Mouse (Mus musculus) hindbrain, embryonic 16.5 days (tissue): ENCODE results near the gene Tnfrsf18. TPM values are rescaled to one million over a fixed set of nuclear protein-coding genes. Genes with fewer than 3 reads are reported as not detected.

Experiments used
- ATAC-seq: fragments of 200-750 bp; cut with Nextera tagmentation; 2 replicates; pipeline ENCODE4 v1.8.0; 2017; ENCODE audit warnings: moderate TSS enrichment, moderate library complexity
- H3K27ac ChIP-seq: fragments of 300-500 bp; sonication (generic); 2 replicates; pipeline ENCODE4 v1.5.1; 2014; ENCODE audit warnings: low read depth, mild to moderate bottlenecking, control low read depth, low read length, moderate library complexity
- H3K27me3 ChIP-seq: fragments of 300-500 bp; sonication (generic); replicated peaks from 2 replicates; pipeline ENCODE4 v1.6.1; 2014; ENCODE audit warnings: low read length; ENCODE audit not compliant: control insufficient read depth, insufficient read depth
- H3K36me3 ChIP-seq: fragments of 300-500 bp; sonication (generic); 2 replicates; pipeline ENCODE4 v1.6.1; 2014; ENCODE audit warnings: mild to moderate bottlenecking, low read length, moderate library complexity, mixed read lengths; ENCODE audit not compliant: control insufficient read depth, insufficient read depth
- H3K4me1 ChIP-seq: fragments of 300-500 bp; sonication (generic); 2 replicates; pipeline ENCODE4 v1.6.1; 2014; ENCODE audit warnings: low read depth, low read length; ENCODE audit not compliant: control insufficient read depth, insufficient read depth
- H3K4me2 ChIP-seq: fragments of 300-500 bp; sonication (generic); 2 replicates; pipeline ENCODE4 v1.6.1; 2014; ENCODE audit warnings: mild to moderate bottlenecking, low read length, control low read depth, moderate library complexity
- H3K4me3 ChIP-seq: fragments of 300-500 bp; sonication (generic); 2 replicates; pipeline ENCODE4 v1.5.1; 2014; ENCODE audit warnings: mild to moderate bottlenecking, low read length, control low read depth, moderate library complexity
- H3K9ac ChIP-seq: fragments of 300-500 bp; sonication (generic); 2 replicates; pipeline ENCODE4 v1.6.1; 2014; ENCODE audit warnings: low read depth, mild to moderate bottlenecking, control low read depth, low read length, moderate library complexity
- H3K9me3 ChIP-seq: fragments of 300-500 bp; sonication (generic); 2 replicates; pipeline ENCODE4 v1.6.1; 2014; ENCODE audit warnings: mild to moderate bottlenecking, low read length, moderate library complexity; ENCODE audit not compliant: control insufficient read depth
- WGBS: fragments of 180-500 bp; shearing (Covaris S2); extraction: QIAGEN DNeasy Blood & Tissue Kit; methylation state at CpG from one replicate; pipeline ENCODE4 v1.1.7; 2014; 5-methylcytosine and 5-hydroxymethylcytosine counted together
- polyA plus RNA-seq: library from polyadenylated mRNA; unstranded; fragments of >200 nt; fragmentation: Nextera tagmentation; extraction: Ambion mirVana; gene quantifications from 2 replicates; pipeline ENCODE4 v1.2.1, GENCODE M21; 2015

Tnfrsf18 gene
- polyA plus RNA-seq, 1 experiment from 2014 or later, result 1.7 TPM

- H3K9me3 ChIP-seq, result no peaks in the 10 kb centered on the region
- WGBS, result 49% methylated on average over 9 of the region's 9 CpGs
- peaks cover 28% of the 10 kb centered on the region for H3K4me1 ChIP-seq
- H3K9ac ChIP-seq, result peak overlapping the region; percentile 75
- peak overlapping the region; percentile 60 for H3K4me3 ChIP-seq
- peak overlapping the region; percentile 83 for H3K4me2 ChIP-seq
- H3K36me3 ChIP-seq, result peaks cover 5% of the 10 kb centered on the region; the same call in 1 of the 2 replicates
- H3K27me3 ChIP-seq, result peaks cover 7% of the 10 kb centered on the region
- H3K27ac ChIP-seq, result peak overlapping the region; percentile 90; the same call in 1 of the 2 replicates
- ATAC-seq, result peak; percentile 2; the same call in 1 of the 2 replicates
Observed at GRCm38 (mm10) chr4:156030651-156031118, 4.7 kb downstream of the Tnfrsf18 start.

GRCm38 (mm10) chr4:156031255-156031592 is 5.3 kb downstream of the Tnfrsf18 start:
- Histone ChIP-seq H3K27ac (peak overlapping the region; percentile 90), H3K9ac (peak overlapping the region; percentile 75), H3K27me3 (peaks cover 12% of the 10 kb centered on the region), H3K4me3 (peak overlapping the region; percentile 60), H3K4me1 (peaks cover 28% of the 10 kb centered on the region), H3K36me3 (peaks cover 5% of the 10 kb centered on the region; the same call in 1 of the 2 replicates), H3K9me3 (no peaks in the 10 kb centered on the region), H3K4me2 (peak overlapping the region; percentile 83)
- ATAC-seq, result peak; percentile 58
- 8% methylated on average over 7 of the region's 7 CpGs for WGBS

GRCm38 (mm10) chr4:156031593-156032391 is 5.8 kb downstream of the Tnfrsf18 start:
- Histone ChIP-seq H3K9me3 (no peaks in the 10 kb centered on the region), H3K9ac (peak overlapping the region; percentile 75), H3K4me1 (peaks cover 28% of the 10 kb centered on the region), H3K36me3 (peaks cover 5% of the 10 kb centered on the region; the same call in 1 of the 2 replicates), H3K4me2 (peak overlapping the region; percentile 83), H3K27me3 (peaks cover 13% of the 10 kb centered on the region), H3K4me3 (peak overlapping the region; percentile 60), H3K27ac (peak overlapping the region; percentile 90)
- ATAC-seq, result peak; percentile 94
- WGBS, result 1% methylated on average over 24 of the region's 24 CpGs

GRCm38 (mm10) chr4:156032856-156033255 is 6.9 kb downstream of the Tnfrsf18 start:
- Histone ChIP-seq H3K27ac (peak overlapping the region; percentile 90; the same call in 1 of the 2 replicates), H3K4me3 (no peak overlapping the region), H3K9me3 (no peaks in the 10 kb centered on the region), H3K4me2 (no peak overlapping the region), H3K4me1 (peaks cover 28% of the 10 kb centered on the region), H3K9ac (no peak overlapping the region), H3K36me3 (peaks cover 4% of the 10 kb centered on the region; the same call in 1 of the 2 replicates), H3K27me3 (peaks cover 13% of the 10 kb centered on the region)
- ATAC-seq, result no peak
- WGBS, result 86% methylated on average over 4 of the region's 4 CpGs

GRCm38 (mm10) chr4:156033476-156034119 is 7.6 kb downstream of the Tnfrsf18 start:
- peaks cover 13% of the 10 kb centered on the region for H3K27me3 ChIP-seq
- no peak overlapping the region for H3K4me3 ChIP-seq
- H3K27ac ChIP-seq, result no peak overlapping the region
- H3K9ac ChIP-seq, result no peak overlapping the region
- peaks cover 28% of the 10 kb centered on the region for H3K4me1 ChIP-seq
- peaks cover 3% of the 10 kb centered on the region; the same call in 1 of the 2 replicates for H3K36me3 ChIP-seq
- H3K9me3 ChIP-seq, result no peaks in the 10 kb centered on the region
- H3K4me2 ChIP-seq, result no peak overlapping the region
- 54% methylated on average over 6 of the region's 6 CpGs for WGBS
- ATAC-seq, result no peak

- Histone ChIP-seq H3K9me3 (no peaks in the 10 kb centered on the region), H3K4me3 (no peak overlapping the region), H3K27ac (no peak overlapping the region), H3K9ac (no peak overlapping the region), H3K36me3 (peaks cover 3% of the 10 kb centered on the region; the same call in 1 of the 2 replicates), H3K4me1 (peaks cover 28% of the 10 kb centered on the region), H3K27me3 (peaks cover 13% of the 10 kb centered on the region), H3K4me2 (no peak overlapping the region)
- WGBS, result 45% methylated on average over 4 of the region's 4 CpGs
- ATAC-seq, result no peak
Observed at GRCm38 (mm10) chr4:156034301-156034700, 8.3 kb downstream of the Tnfrsf18 start.

- H3K9ac ChIP-seq, result peak overlapping the region; percentile 7; the same call in 1 of the 2 replicates
- peak overlapping the region; percentile 21 for H3K4me3 ChIP-seq
- H3K27ac ChIP-seq, result no peak overlapping the region
- peak overlapping the region; percentile 41 for H3K4me2 ChIP-seq
- peaks cover 28% of the 10 kb centered on the region for H3K4me1 ChIP-seq
- H3K36me3 ChIP-seq, result no peaks in the 10 kb centered on the region
- ATAC-seq, result no peak
- peaks cover 13% of the 10 kb centered on the region for H3K27me3 ChIP-seq
- H3K9me3 ChIP-seq, result no peaks in the 10 kb centered on the region
- 7% methylated on average over 24 of the region's 25 CpGs for WGBS
Observed at GRCm38 (mm10) chr4:156034901-156035300, 8.9 kb downstream of the Tnfrsf18 start.

- H3K9me3 ChIP-seq, result no peaks in the 10 kb centered on the region
- no peak overlapping the region for H3K9ac ChIP-seq
- 84% methylated on average over 5 of the region's 5 CpGs for whole genome bisulfite sequencing
- H3K4me3 ChIP-seq, result no peak overlapping the region
- H3K27ac ChIP-seq, result no peak overlapping the region
- H3K4me2 ChIP-seq, result no peak overlapping the region
- H3K27me3 ChIP-seq, result no peaks in the 10 kb centered on the region
- no peak for ATAC-seq
- no peaks in the 10 kb centered on the region for H3K36me3 ChIP-seq
- no peaks in the 10 kb centered on the region for H3K4me1 ChIP-seq
Observed at GRCm38 (mm10) chr4:156044754-156045153, 18.8 kb downstream of the Tnfrsf18 start.

- Histone ChIP-seq H3K9me3 (no peaks in the 10 kb centered on the region), H3K27ac (no peak overlapping the region), H3K4me3 (no peak overlapping the region), H3K4me2 (no peak overlapping the region), H3K4me1 (no peaks in the 10 kb centered on the region), H3K27me3 (no peaks in the 10 kb centered on the region), H3K36me3 (no peaks in the 10 kb centered on the region), H3K9ac (no peak overlapping the region)
- WGBS, result 76% methylated on average over 3 of the region's 3 CpGs
- ATAC-seq, result no peak
Observed at GRCm38 (mm10) chr4:156049779-156050178, 23.8 kb downstream of the Tnfrsf18 start.
